Mouse (Mus musculus) E14TG2a.4 (cell line): ENCODE measurements at regions not wholly inside any gene's neighbourhood (a gene's known extent, or its start where the extent isn't known, plus 50 kb on each side); places are given as distances from the start of the nearest gene placed in this dataset.

ENCODE experiments used
- H3K27me3 ChIP-seq: 2 replicates; pipeline ENCODE4 v1.6.1; 2014; ENCODE audit warnings: low read length, control low read depth; ENCODE audit not compliant: insufficient read depth
- H3K36me3 ChIP-seq: 2 replicates; pipeline ENCODE4 v1.6.1; 2014; ENCODE audit warnings: low read length, control low read depth; ENCODE audit not compliant: insufficient read depth
- H3K4me1 ChIP-seq: replicated peaks from 2 replicates; pipeline ENCODE4 v1.6.1; 2014; ENCODE audit warnings: low read depth, low read length, control low read depth
- H3K4me3 ChIP-seq: replicated peaks from 2 replicates; pipeline ENCODE4 v1.5.1; 2014; ENCODE audit warnings: mild to moderate bottlenecking, low read length
- H3K9me3 ChIP-seq: 2 replicates; pipeline ENCODE4 v1.6.1; 2014; ENCODE audit warnings: low read length, control low read depth
- CTCF ChIP-seq: conservative IDR thresholded peaks from 2 replicates; pipeline ENCODE4 v1.5.1; 2014; ENCODE audit warnings: low read length
- NANOG ChIP-seq: IDR thresholded peaks from 2 replicates; pipeline ENCODE4 v1.6.1; 2014; ENCODE audit warnings: borderline replicate concordance, low read length, mixed read lengths
- POU5F1 ChIP-seq: IDR thresholded peaks from 2 replicates; pipeline ENCODE4 v1.6.1; 2014; ENCODE audit warnings: low read length, borderline replicate concordance

DNA sequence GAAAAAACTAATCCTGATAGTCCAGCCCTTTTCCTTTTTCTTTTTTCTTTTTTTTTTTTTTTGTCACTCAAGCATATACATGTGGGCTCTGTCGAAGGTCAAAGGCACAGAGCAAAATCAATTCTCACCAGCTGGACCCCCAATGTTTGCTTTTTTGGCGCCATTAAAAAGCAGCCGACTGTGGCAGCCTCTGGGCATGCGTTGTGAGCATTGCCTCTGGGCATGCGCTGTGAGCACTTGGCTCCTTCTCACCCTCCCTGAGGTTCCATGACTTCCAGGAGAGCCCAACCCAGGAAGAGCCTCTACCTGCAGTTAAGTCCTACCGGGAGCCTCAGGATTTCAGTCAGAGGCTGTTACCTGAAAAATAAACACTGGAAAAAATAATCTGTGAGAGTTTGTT is 156.8 kb downstream of the Rab11fip4 start:
- TF ChIP-seq POU5F1, result no peak
- TF ChIP-seq NANOG, result no peak
- no peak for TF ChIP-seq CTCF
- Histone ChIP-seq H3K9me3 (peaks cover 30% of the 10 kb centered on the region), H3K4me1 (peaks cover 24% of the 10 kb centered on the region), H3K36me3 (no peaks in the 10 kb centered on the region; the same call in 1 of the 2 replicates), H3K27me3 (no peaks in the 10 kb centered on the region), H3K4me3 (no peak overlapping the region)
